Comparison of ENCODE assay signal across 36 mouse cellular contexts in the genomic region with DNA sequence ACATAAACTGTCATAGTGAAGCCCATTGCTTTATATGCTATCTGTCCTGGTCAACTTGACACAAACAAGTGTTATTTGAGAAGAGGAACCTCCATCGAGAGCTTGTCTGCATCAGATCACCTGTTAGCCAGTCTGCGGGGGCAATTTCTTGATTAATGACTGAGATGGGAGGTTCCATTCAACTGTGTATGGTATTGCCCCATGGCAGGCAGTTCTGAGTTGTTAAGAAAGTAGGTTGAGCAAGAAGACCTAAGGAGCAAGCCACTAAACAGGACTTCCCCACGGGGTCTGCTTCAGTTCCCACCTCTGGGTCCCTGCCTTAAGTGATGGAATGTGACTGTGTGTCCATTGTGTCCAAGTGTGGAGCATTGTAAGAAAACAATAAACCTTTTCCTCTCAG. TPM values are rescaled to one million over a fixed set of nuclear protein-coding genes. Genes with fewer than 3 reads are reported as not detected.
"Had no signal": no experiment of that assay in that cellular context is flagged by ENCODE, and none has a peak within 500 bp of the region (broad histone marks: within the 10 kb centered on the region; RNA-seq: fewer than 3 reads in every experiment).

No protein-coding gene starts in this region.

- H3K9me3 ChIP-seq: heart, embryonic 10.5 days; hindbrain, embryonic 10.5 days; intestine, embryonic 15.5 days; limb, embryonic 13.5 days; limb, embryonic 15.5 days had no signal

- H3K27me3 ChIP-seq: intestine, embryonic 15.5 days; limb, embryonic 13.5 days; limb, embryonic 15.5 days had no signal

- H3K27ac ChIP-seq: hindbrain, embryonic 10.5 days; hindbrain, embryonic 12.5 days; hindbrain, embryonic 14.5 days; intestine, embryonic 15.5 days; left cerebral cortex, adult 2 months; limb, embryonic 13.5 days; limb, embryonic 15.5 days had no signal

- ATAC-seq: hindbrain, embryonic 16.5 days; inflammation-experienced regulatory T-cells, adult 6 months; intestine, postnatal 0 days had no signal

- H3K9ac ChIP-seq: heart, embryonic 12.5 days; hindbrain, embryonic 12.5 days; hindbrain, embryonic 14.5 days; intestine, embryonic 15.5 days; limb, embryonic 13.5 days; limb, embryonic 15.5 days had no signal

- H3K4me3 ChIP-seq: heart, embryonic 10.5 days; heart, embryonic 12.5 days; hindbrain, embryonic 10.5 days; hindbrain, embryonic 12.5 days; intestine, embryonic 15.5 days; layer of hippocampus, adult 2 months; left cerebral cortex, adult 2 months; limb, embryonic 15.5 days had no signal

- H3K36me3 ChIP-seq: heart, embryonic 10.5 days; heart, embryonic 12.5 days; hindbrain, embryonic 10.5 days; hindbrain, embryonic 12.5 days; intestine, embryonic 15.5 days; limb, embryonic 13.5 days; limb, embryonic 15.5 days had no signal

- DNase-seq: gastrocnemius, adult 2 months; gastrocnemius, postnatal 10 days; gastrocnemius, postnatal 25 days; heart, postnatal 10 days; heart, postnatal 4 days; kidney, adult 18-20 months; kidney, adult 8-10 months; kidney, postnatal 10 days; kidney, postnatal 25 days; kidney, postnatal 4 days; left cerebral cortex, postnatal 4 days had no signal

RNA-seq across cellular contexts. Expression of gene Gprc5d, which starts 51.2 kb away (rescaled TPM):
- total RNA-seq: gastrocnemius, adult 2 months; gastrocnemius, postnatal 10 days; gastrocnemius, postnatal 25 days; heart, adult 18-20 months; heart, adult 8-10 months; heart, postnatal 25 days; layer of hippocampus, adult 2 months; layer of hippocampus, postnatal 10 days; layer of hippocampus, postnatal 25 days; left cerebral cortex, postnatal 14 days; left cerebral cortex, postnatal 4 days; liver, adult 2 months had no signal
- polyA plus RNA-seq: heart, embryonic 10.5 days; heart, embryonic 12.5 days; heart, embryonic 14.5 days; heart, embryonic 16.5 days; hindbrain, embryonic 10.5 days; hindbrain, embryonic 12.5 days; hindbrain, embryonic 14.5 days; hindbrain, embryonic 16.5 days; inflammation-experienced regulatory T-cells, adult 6 months; intestine, embryonic 15.5 days; intestine, postnatal 0 days; kidney, embryonic 14.5 days; kidney, embryonic 16.5 days; limb, embryonic 11.5 days; limb, embryonic 13.5 days; limb, embryonic 15.5 days had no signal
